Mouse (Mus musculus) thymus, postnatal 0 days (tissue): ENCODE data around the gene Racgap1. TPM values are rescaled to one million over a fixed set of nuclear protein-coding genes. Genes with fewer than 3 reads are reported as not detected.

Experiments used
- DNase-seq: peaks from one replicate; pipeline ENCODE4 v3.0.0-alpha.2; 2015; ENCODE audit warnings: low spot score
- polyA plus RNA-seq: library from polyadenylated mRNA; unstranded; fragments of >200 nt; fragmentation: Nextera tagmentation; extraction: Ambion mirVana; gene quantifications from 2 replicates; pipeline ENCODE4 v1.2.1, GENCODE M21; 2015

The Racgap1 gene
- polyA plus RNA-seq, 1 experiment from 2014 or later: 132 TPM

- no peak for DNase-seq
Observed at GRCm38 (mm10) chr15:99664600-99665451, 13.4 kb upstream of the Racgap1 start.

GRCm38 (mm10) chr15:99663964-99664599, 12.6 kb upstream of the Racgap1 start:
- DNase-seq: no peak

- no peak for DNase-seq
Observed at GRCm38 (mm10) chr15:99662371-99662770, 10.9 kb upstream of the Racgap1 start.

- DNase-seq: no peak
Observed at GRCm38 (mm10) chr15:99661121-99661830, 9.8 kb upstream of the Racgap1 start.

GRCm38 (mm10) chr15:99658437-99658836, 7.0 kb upstream of the Racgap1 start:
- DNase-seq: no peak

GRCm38 (mm10) chr15:99655956-99656355, 4.5 kb upstream of the Racgap1 start:
- no peak for DNase-seq

- DNase-seq: no peak
Observed at GRCm38 (mm10) chr15:99653876-99654275, 2.4 kb upstream of the Racgap1 start.

- DNase-seq: peak; percentile 27
Observed at GRCm38 (mm10) chr15:99653291-99653690, 1.8 kb upstream of the Racgap1 start.

GRCm38 (mm10) chr15:99651984-99652872, 772 bp upstream of the Racgap1 start:
- DNase-seq: no peak

GRCm38 (mm10) chr15:99650304-99650703, 1.2 kb downstream of the Racgap1 start:
- DNase-seq: no peak

- DNase-seq: peak; percentile 30
Observed at GRCm38 (mm10) chr15:99649067-99649761, 2.2 kb downstream of the Racgap1 start.

GRCm38 (mm10) chr15:99648326-99648725, 3.1 kb downstream of the Racgap1 start:
- peak; percentile 20 for DNase-seq

GRCm38 (mm10) chr15:99644776-99645175, 6.7 kb downstream of the Racgap1 start:
- no peak for DNase-seq

- no peak for DNase-seq
Observed at GRCm38 (mm10) chr15:99643832-99644231, 7.6 kb downstream of the Racgap1 start.

- DNase-seq: no peak
Observed at GRCm38 (mm10) chr15:99642622-99643021, 8.8 kb downstream of the Racgap1 start.

GRCm38 (mm10) chr15:99638124-99638485, 13.4 kb downstream of the Racgap1 start:
- DNase-seq: no peak

- DNase-seq: no peak
Observed at GRCm38 (mm10) chr15:99637405-99638123, 13.9 kb downstream of the Racgap1 start.

- DNase-seq: no peak
Observed at GRCm38 (mm10) chr15:99634702-99635101, 16.8 kb downstream of the Racgap1 start.

- peak; percentile 40 for DNase-seq
Observed at GRCm38 (mm10) chr15:99631618-99632017, 19.8 kb downstream of the Racgap1 start.

GRCm38 (mm10) chr15:99622063-99622462, 29.4 kb downstream of the Racgap1 start:
- no peak for DNase-seq
